Mouse (Mus musculus): ENCODE measurements around the gene Ccser1. TPM values are rescaled to one million over a fixed set of nuclear protein-coding genes. Genes with fewer than 3 reads are reported as not detected.

Gene Ccser1
- polyA plus RNA-seq, 1 experiment from 2014 or later, result 28.2 TPM

DNA sequence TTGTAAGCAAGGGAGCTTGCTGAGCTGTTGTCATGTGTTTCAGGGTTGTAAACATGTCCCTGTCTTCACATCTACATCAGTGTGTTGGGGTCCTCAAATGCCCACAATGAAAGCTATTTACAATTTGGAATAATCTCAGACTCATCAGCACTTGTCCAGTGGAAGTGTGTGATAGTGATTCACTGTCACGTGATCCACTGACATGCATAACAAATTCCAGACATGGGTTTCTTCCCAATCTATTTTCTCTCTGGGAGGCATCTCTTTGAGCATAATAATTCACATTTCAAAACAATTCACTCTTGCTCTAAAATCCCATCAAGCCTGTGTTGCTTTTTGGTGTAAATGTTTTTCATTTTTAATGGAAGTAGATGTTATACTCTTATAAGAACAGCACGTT lies 408.9 kb downstream of the Ccser1 start:
- 74% methylated on average over 2 of the region's 2 CpGs for WGBS
- ATAC-seq (ENCODE audit: low FRiP score) (no peak), DNase-seq (ENCODE audit: low spot score) (no peak)
- Histone ChIP-seq H3K9me3 (ENCODE audit: control insufficient read depth, low read length) (no peaks in the 10 kb centered on the region), H3K27me3 (ENCODE audit: control insufficient read depth, insufficient read depth, low read length) (no peaks in the 10 kb centered on the region), H3K4me2 (replicated peaks) (no peak overlapping the region), H3K9ac (no peak overlapping the region), H3K4me1 (replicated peaks; ENCODE audit: control insufficient read depth, insufficient read depth, low read length) (no peaks in the 10 kb centered on the region), H3K4me3 (replicated peaks; ENCODE audit: low read length) (no peak overlapping the region), H3K27ac (no peak overlapping the region), H3K36me3 (replicated peaks; ENCODE audit: control insufficient read depth, insufficient read depth) (no peaks in the 10 kb centered on the region)

DNA sequence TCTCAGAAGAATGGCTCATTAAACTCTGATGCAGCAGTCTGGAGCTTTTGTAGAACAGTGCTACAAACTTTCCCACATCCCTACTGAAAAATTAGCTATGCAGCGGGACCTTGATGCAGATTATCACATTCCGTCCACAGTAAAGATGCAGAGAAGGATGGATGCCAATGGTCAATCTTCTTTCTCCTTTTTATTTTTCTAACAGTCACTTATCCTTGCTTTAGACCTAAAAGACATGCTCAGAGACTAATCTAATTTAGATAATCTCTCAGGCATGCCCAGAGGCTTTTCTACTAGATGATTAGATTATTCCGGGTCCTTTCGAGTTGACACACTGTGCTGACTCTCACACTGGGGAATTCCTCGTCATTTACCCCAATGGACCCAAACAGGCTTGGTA lies 421.8 kb downstream of the Ccser1 start:
- no peak for ATAC-seq (ENCODE audit: low FRiP score)
- no peak for DNase-seq (ENCODE audit: low spot score)
- 68% methylated on average over 5 of the region's 5 CpGs for WGBS

DNA sequence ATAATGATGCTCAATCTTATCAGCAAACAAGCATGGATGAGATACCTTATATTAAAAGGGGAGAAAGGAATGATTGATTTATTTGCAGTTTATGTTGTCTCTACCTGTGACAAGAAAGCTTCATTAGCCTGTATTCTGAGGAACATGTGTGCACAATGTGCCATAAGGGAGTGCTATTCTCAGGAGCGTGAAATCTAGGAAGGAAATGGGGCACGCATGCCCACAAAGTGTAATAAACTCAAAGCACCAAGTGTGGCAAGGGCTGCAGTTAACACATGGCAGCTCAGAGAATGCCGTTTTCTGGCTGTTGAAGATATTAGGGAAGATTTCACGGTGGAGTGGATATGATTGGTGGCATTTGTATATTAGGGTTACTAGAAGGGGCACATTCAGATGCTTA lies 434.8 kb downstream of the Ccser1 start:
- Histone ChIP-seq H3K9me3 (ENCODE audit: control insufficient read depth, low read length) (no peaks in the 10 kb centered on the region), H3K27ac (no peak overlapping the region), H3K4me1 (replicated peaks; ENCODE audit: control insufficient read depth, insufficient read depth, low read length) (no peaks in the 10 kb centered on the region), H3K27me3 (ENCODE audit: control insufficient read depth, insufficient read depth, low read length) (no peaks in the 10 kb centered on the region), H3K4me3 (replicated peaks; ENCODE audit: low read length) (no peak overlapping the region), H3K4me2 (replicated peaks) (no peak overlapping the region), H3K36me3 (replicated peaks; ENCODE audit: control insufficient read depth, insufficient read depth) (no peaks in the 10 kb centered on the region), H3K9ac (no peak overlapping the region)
- WGBS, result 64% methylated on average over 4 of the region's 4 CpGs
- no peak for ATAC-seq (ENCODE audit: low FRiP score)
- DNase-seq (ENCODE audit: low spot score), result no peak

More for the DNA sequence above, 421.8 kb downstream of the Ccser1 start:
- H3K4me3 ChIP-seq (replicated peaks; ENCODE audit: low read length), result no peak overlapping the region
- no peaks in the 10 kb centered on the region for H3K36me3 ChIP-seq (replicated peaks; ENCODE audit: control insufficient read depth, insufficient read depth)
- H3K9me3 ChIP-seq (ENCODE audit: control insufficient read depth, low read length), result no peaks in the 10 kb centered on the region
- no peak overlapping the region for H3K27ac ChIP-seq
- H3K9ac ChIP-seq, result no peak overlapping the region
- H3K27me3 ChIP-seq (ENCODE audit: control insufficient read depth, insufficient read depth, low read length), result no peaks in the 10 kb centered on the region
- H3K4me2 ChIP-seq (replicated peaks), result no peak overlapping the region
- no peaks in the 10 kb centered on the region for H3K4me1 ChIP-seq (replicated peaks; ENCODE audit: control insufficient read depth, insufficient read depth, low read length)

DNA sequence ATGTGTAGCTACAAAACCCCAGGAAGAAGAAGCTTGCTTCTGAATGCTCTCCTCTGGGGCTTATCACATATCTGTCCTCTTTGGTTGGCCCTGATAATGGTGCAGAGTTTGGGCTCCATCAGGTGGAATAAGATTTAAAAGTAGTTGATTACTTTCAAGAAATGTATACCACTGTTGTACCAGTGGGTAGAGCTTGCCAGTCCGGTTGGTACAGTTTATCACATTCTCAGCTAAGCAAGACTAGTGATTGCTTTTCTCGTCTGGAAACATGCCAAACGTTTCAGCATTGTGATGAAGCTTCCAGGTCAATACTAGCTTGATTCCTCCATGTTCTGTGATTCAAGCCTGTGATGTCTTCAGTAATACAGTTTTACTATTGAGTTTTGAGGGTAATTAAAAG lies 441.6 kb downstream of the Ccser1 start:
- no peak overlapping the region for H3K4me2 ChIP-seq (replicated peaks)
- no peaks in the 10 kb centered on the region for H3K9me3 ChIP-seq (ENCODE audit: control insufficient read depth, low read length)
- no peaks in the 10 kb centered on the region for H3K36me3 ChIP-seq (replicated peaks; ENCODE audit: control insufficient read depth, insufficient read depth)
- H3K4me1 ChIP-seq (replicated peaks; ENCODE audit: control insufficient read depth, insufficient read depth, low read length), result no peaks in the 10 kb centered on the region
- no peak for ATAC-seq (ENCODE audit: low FRiP score)
- no peak overlapping the region for H3K27ac ChIP-seq
- WGBS, result 85% methylated on average over 3 of the region's 3 CpGs
- H3K9ac ChIP-seq, result no peak overlapping the region
- DNase-seq (ENCODE audit: low spot score), result no peak
- H3K4me3 ChIP-seq (replicated peaks; ENCODE audit: low read length), result no peak overlapping the region
- no peaks in the 10 kb centered on the region for H3K27me3 ChIP-seq (ENCODE audit: control insufficient read depth, insufficient read depth, low read length)

DNA sequence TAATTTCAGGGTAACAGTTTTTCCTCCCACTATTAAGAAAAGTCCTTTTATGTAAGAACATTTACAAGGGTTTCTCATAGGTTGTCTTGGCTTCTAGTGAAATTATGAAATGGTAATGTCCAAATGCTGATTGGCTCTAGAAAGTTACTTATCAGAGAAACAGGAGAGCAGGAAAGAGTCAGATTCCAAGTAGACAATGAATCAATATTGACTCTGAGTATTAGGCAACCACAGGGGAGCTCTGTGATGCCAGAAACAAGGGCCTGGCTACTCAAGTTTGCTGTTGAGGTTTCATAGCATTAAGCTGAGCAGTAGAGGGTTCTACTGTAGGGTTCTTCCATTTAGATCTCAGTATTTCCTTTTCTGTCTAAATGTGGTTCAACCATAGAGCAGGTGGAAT lies 481.3 kb downstream of the Ccser1 start:
- ATAC-seq (ENCODE audit: low FRiP score), result no peak

DNA sequence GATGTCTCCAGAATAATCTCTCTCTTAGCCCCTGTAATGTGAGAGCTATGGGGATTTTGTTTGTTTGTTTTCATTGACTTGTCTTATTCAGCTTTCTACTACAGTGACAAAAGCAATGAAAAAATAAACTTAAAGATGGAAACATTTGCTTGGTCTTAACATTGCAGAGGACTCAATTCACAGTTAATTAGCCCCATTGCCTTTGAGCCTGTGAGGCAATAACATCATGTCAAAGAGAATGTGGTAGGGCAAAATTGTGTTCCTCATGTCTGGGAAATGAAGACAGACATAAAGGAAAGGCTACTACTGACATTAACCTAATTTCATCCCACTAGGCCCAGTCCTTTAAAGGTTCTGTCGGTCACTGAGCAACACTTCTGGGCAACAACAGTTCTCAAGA lies 484.4 kb downstream of the Ccser1 start:
- H3K4me3 ChIP-seq (replicated peaks; ENCODE audit: low read length), result no peak overlapping the region
- H3K9ac ChIP-seq, result no peak overlapping the region
- no peaks in the 10 kb centered on the region for H3K4me1 ChIP-seq (replicated peaks; ENCODE audit: control insufficient read depth, insufficient read depth, low read length)
- no peak for DNase-seq (ENCODE audit: low spot score)
- H3K27ac ChIP-seq, result no peak overlapping the region
- 86% methylated on average over 1 of the region's 1 CpGs for WGBS
- no peaks in the 10 kb centered on the region for H3K27me3 ChIP-seq (ENCODE audit: control insufficient read depth, insufficient read depth, low read length)
- no peak overlapping the region for H3K4me2 ChIP-seq (replicated peaks)
- no peaks in the 10 kb centered on the region for H3K9me3 ChIP-seq (ENCODE audit: control insufficient read depth, low read length)
- no peak for ATAC-seq (ENCODE audit: low FRiP score)
- H3K36me3 ChIP-seq (replicated peaks; ENCODE audit: control insufficient read depth, insufficient read depth), result no peaks in the 10 kb centered on the region

More for the DNA sequence above, 481.3 kb downstream of the Ccser1 start:
- no peaks in the 10 kb centered on the region for H3K27me3 ChIP-seq (ENCODE audit: control insufficient read depth, insufficient read depth, low read length)
- no peaks in the 10 kb centered on the region for H3K4me1 ChIP-seq (replicated peaks; ENCODE audit: control insufficient read depth, insufficient read depth, low read length)
- no peak for DNase-seq (ENCODE audit: low spot score)
- H3K9me3 ChIP-seq (ENCODE audit: control insufficient read depth, low read length), result no peaks in the 10 kb centered on the region
- no peak overlapping the region for H3K27ac ChIP-seq
- no peak overlapping the region for H3K4me3 ChIP-seq (replicated peaks; ENCODE audit: low read length)
- H3K9ac ChIP-seq, result no peak overlapping the region
- H3K4me2 ChIP-seq (replicated peaks), result no peak overlapping the region
- no peaks in the 10 kb centered on the region for H3K36me3 ChIP-seq (replicated peaks; ENCODE audit: control insufficient read depth, insufficient read depth)

DNA sequence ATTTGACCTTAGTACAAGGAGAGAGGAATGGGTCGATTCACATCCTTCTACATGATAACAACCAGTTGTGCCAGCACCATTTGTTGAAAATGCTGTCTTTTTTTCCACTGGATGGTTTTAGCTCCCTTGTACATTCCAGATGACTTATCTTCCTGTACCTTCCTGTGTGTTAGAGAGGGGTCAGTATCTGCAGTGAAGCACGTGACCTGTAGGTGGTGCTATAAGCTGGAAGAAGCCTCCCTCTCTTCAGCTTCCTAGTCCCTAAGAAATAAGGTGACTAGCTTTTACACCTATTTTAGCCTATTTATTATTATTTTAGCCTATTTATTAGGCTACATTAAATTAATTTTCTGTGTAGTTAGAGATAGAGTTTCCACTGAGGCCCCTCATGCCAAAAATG lies 506.9 kb downstream of the Ccser1 start:
- H3K27ac ChIP-seq, result no peak overlapping the region

DNA sequence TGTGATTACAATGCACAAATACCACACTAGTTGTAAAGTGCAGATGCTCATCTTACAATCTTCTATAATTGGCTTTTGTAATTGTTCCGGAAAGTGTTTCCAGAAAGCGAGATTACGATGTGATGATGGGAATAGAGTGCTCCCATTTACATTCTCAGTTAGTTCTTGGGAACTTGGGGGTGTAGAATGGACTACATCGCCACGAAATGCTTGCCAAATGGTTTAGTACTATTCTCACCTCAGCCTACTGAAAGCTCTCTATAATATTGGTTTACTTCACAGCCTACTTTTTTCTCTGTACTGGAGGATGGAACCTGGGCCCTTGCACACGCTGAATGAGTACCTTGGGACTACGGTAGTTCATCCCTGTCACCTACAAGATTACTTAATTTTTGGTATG lies 522.9 kb downstream of the Ccser1 start:
- DNase-seq (ENCODE audit: low spot score), result no peak
- Histone ChIP-seq H3K27me3 (ENCODE audit: control insufficient read depth, insufficient read depth, low read length) (no peaks in the 10 kb centered on the region), H3K36me3 (replicated peaks; ENCODE audit: control insufficient read depth, insufficient read depth) (no peaks in the 10 kb centered on the region), H3K9ac (no peak overlapping the region), H3K27ac (no peak overlapping the region), H3K4me3 (replicated peaks; ENCODE audit: low read length) (no peak overlapping the region), H3K4me2 (replicated peaks) (no peak overlapping the region), H3K4me1 (replicated peaks; ENCODE audit: control insufficient read depth, insufficient read depth, low read length) (no peaks in the 10 kb centered on the region), H3K9me3 (ENCODE audit: control insufficient read depth, low read length) (no peaks in the 10 kb centered on the region)
- WGBS, result 94% methylated on average over 7 of the region's 7 CpGs
- no peak for ATAC-seq (ENCODE audit: low FRiP score)

More for the DNA sequence above, 506.9 kb downstream of the Ccser1 start:
- Histone ChIP-seq H3K36me3 (replicated peaks; ENCODE audit: control insufficient read depth, insufficient read depth) (no peaks in the 10 kb centered on the region), H3K9ac (no peak overlapping the region), H3K9me3 (ENCODE audit: control insufficient read depth, low read length) (no peaks in the 10 kb centered on the region), H3K4me3 (replicated peaks; ENCODE audit: low read length) (no peak overlapping the region), H3K4me1 (replicated peaks; ENCODE audit: control insufficient read depth, insufficient read depth, low read length) (no peaks in the 10 kb centered on the region), H3K27me3 (ENCODE audit: control insufficient read depth, insufficient read depth, low read length) (no peaks in the 10 kb centered on the region), H3K4me2 (replicated peaks) (no peak overlapping the region)
- ATAC-seq (ENCODE audit: low FRiP score), result no peak
- no peak for DNase-seq (ENCODE audit: low spot score)
- WGBS, result 28% methylated on average over 2 of the region's 2 CpGs

DNA sequence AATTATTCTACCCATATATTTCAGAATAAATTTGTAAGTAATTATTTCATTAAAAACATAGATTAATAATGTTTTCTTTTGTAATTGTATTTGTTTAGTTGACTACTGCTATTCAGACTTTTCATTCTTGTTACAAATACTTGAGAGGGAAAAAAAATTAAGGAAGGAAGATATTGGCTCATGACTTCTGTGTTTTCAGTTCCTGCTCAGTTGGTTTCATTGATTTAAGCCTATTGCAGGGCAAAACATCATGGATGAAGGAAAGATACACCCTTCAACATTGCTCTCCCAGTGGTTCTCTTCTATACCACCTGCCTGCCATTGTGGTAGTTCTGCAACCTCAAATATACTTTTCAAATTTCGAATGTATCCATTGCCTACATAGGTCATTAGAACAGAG lies 541.1 kb downstream of the Ccser1 start:
- H3K4me3 ChIP-seq (replicated peaks; ENCODE audit: low read length), result no peak overlapping the region
- H3K4me2 ChIP-seq (replicated peaks), result no peak overlapping the region
- H3K9me3 ChIP-seq (ENCODE audit: control insufficient read depth, low read length), result no peaks in the 10 kb centered on the region
- no peaks in the 10 kb centered on the region for H3K4me1 ChIP-seq (replicated peaks; ENCODE audit: control insufficient read depth, insufficient read depth, low read length)
- no peak overlapping the region for H3K9ac ChIP-seq
- no peaks in the 10 kb centered on the region for H3K36me3 ChIP-seq (replicated peaks; ENCODE audit: control insufficient read depth, insufficient read depth)
- no peaks in the 10 kb centered on the region for H3K27me3 ChIP-seq (ENCODE audit: control insufficient read depth, insufficient read depth, low read length)
- ATAC-seq (ENCODE audit: low FRiP score) (no peak), DNase-seq (ENCODE audit: low spot score) (no peak)
- 80% methylated on average over 1 of the region's 1 CpGs for WGBS
- no peak overlapping the region for H3K27ac ChIP-seq

DNA sequence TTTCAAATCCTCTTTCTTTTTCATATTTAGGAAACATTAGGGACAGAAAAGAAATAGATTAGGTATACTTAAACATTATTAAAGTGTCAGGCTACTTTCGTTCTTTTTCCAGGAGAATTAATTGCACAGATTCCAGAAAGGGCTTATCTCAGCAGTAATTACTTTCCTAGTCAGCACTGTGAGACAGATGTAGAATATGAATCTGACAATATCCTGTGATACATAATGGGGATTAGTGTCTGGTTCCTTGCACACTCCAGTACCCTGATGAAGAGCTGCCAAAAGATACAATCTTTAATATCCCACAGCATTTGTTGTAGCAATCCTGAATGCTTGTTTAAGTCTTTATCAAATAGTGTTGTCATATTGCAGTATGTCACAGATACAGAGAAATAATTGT lies 548.9 kb downstream of the Ccser1 start:
- Histone ChIP-seq H3K4me2 (replicated peaks) (no peak overlapping the region), H3K9me3 (ENCODE audit: control insufficient read depth, low read length) (no peaks in the 10 kb centered on the region), H3K4me1 (replicated peaks; ENCODE audit: control insufficient read depth, insufficient read depth, low read length) (no peaks in the 10 kb centered on the region), H3K27ac (no peak overlapping the region), H3K4me3 (replicated peaks; ENCODE audit: low read length) (no peak overlapping the region), H3K27me3 (ENCODE audit: control insufficient read depth, insufficient read depth, low read length) (no peaks in the 10 kb centered on the region), H3K36me3 (replicated peaks; ENCODE audit: control insufficient read depth, insufficient read depth) (no peaks in the 10 kb centered on the region), H3K9ac (no peak overlapping the region)
- DNase-seq (ENCODE audit: low spot score) (no peak), ATAC-seq (ENCODE audit: low FRiP score) (peak; percentile 73; the same call in 1 of the 2 replicates)
- 45% methylated on average over 1 of the region's 1 CpGs for WGBS

Data from hindbrain, embryonic 14.5 days (tissue).